Mouse (Mus musculus): Measurements from ENCODE around the gene Agbl1.

Gene Agbl1

GRCm38 (mm10) chr7:76392296-76392940, 162.7 kb downstream of the Agbl1 start:
- DNase-seq: no peak

GRCm38 (mm10) chr7:76392941-76393817, 163.5 kb downstream of the Agbl1 start:
- DNase-seq: peak; percentile 83 to 88

- no peak for DNase-seq
These were observed 178.4 kb downstream of the Agbl1 start for GRCm38 (mm10) chr7:76407930-76408557.

GRCm38 (mm10) chr7:76409020-76409419, 179.3 kb downstream of the Agbl1 start:
- peak in 1 of 2 experiments; percentile 4 for DNase-seq

- no peak for DNase-seq
These were observed 180.9 kb downstream of the Agbl1 start for GRCm38 (mm10) chr7:76410403-76411180.

GRCm38 (mm10) chr7:76411933-76412587, 182.4 kb downstream of the Agbl1 start:
- no peak for DNase-seq

GRCm38 (mm10) chr7:76416084-76416597, 186.5 kb downstream of the Agbl1 start:
- DNase-seq: no peak

GRCm38 (mm10) chr7:76438581-76438980, 208.9 kb downstream of the Agbl1 start:
- peak; percentile 47 for DNase-seq

- DNase-seq: peak in 1 of 2 experiments; percentile 3
These were observed 209.3 kb downstream of the Agbl1 start for GRCm38 (mm10) chr7:76438988-76439387.

GRCm38 (mm10) chr7:76462361-76463001, 232.8 kb downstream of the Agbl1 start:
- no peak for DNase-seq

- no peak for DNase-seq
These were observed 236.7 kb downstream of the Agbl1 start for GRCm38 (mm10) chr7:76466427-76466826.

- no peak for DNase-seq
These were observed 244.5 kb downstream of the Agbl1 start for GRCm38 (mm10) chr7:76474233-76474632.

GRCm38 (mm10) chr7:76485546-76485945, 255.9 kb downstream of the Agbl1 start:
- DNase-seq: no peak

GRCm38 (mm10) chr7:76487519-76487918, 257.8 kb downstream of the Agbl1 start:
- DNase-seq: no peak

GRCm38 (mm10) chr7:76524291-76524690, 294.6 kb downstream of the Agbl1 start:
- DNase-seq: no peak

GRCm38 (mm10) chr7:76546456-76546855, 316.8 kb downstream of the Agbl1 start:
- DNase-seq: no peak

- no peak for DNase-seq
These were observed 317.6 kb downstream of the Agbl1 start for GRCm38 (mm10) chr7:76547313-76547712.

- no peak for DNase-seq
These were observed 322.2 kb downstream of the Agbl1 start for GRCm38 (mm10) chr7:76551860-76552259.

GRCm38 (mm10) chr7:76560564-76561258, 331.0 kb downstream of the Agbl1 start:
- no peak for DNase-seq

GRCm38 (mm10) chr7:76562506-76562905, 332.8 kb downstream of the Agbl1 start:
- DNase-seq: no peak

- no peak for DNase-seq
These were observed 364.9 kb downstream of the Agbl1 start for GRCm38 (mm10) chr7:76594566-76595079.
